Mouse (Mus musculus) bone marrow, adult 2 months (tissue): ENCODE results near the gene Mpv17.

Experiments used
- CTCF ChIP-seq: fragments of 200-500 bp; IDR thresholded peaks from 2 replicates; pipeline ENCODE4 v1.5.1; 2011; ENCODE audit warnings: low read length, control low read depth; ENCODE audit not compliant: control insufficient read depth, insufficient read depth
- POLR2A ChIP-seq: fragments of 200-500 bp; IDR thresholded peaks from 2 replicates; pipeline ENCODE4 v1.6.1; 2011; ENCODE audit warnings: low read depth, mild to moderate bottlenecking, control low read depth, low read length, borderline replicate concordance; ENCODE audit not compliant: control insufficient read depth

- TF ChIP-seq CTCF (no peak), POLR2A (no peak)
Observed at GRCm38 (mm10) chr5:31138968-31139425, 15.1 kb downstream of the Mpv17 start.
